Mouse (Mus musculus) embryonic facial prominence, embryonic 15.5 days (tissue): ENCODE results near the gene Slc22a20. TPM values are rescaled to one million over a fixed set of nuclear protein-coding genes. Genes with fewer than 3 reads are reported as not detected.
A peak's percentile ranks its signal among the peaks of the same experiment; 100 is the strongest.

Source experiments
- ATAC-seq: fragments of 200-750 bp; cut with Nextera tagmentation; 2 replicates; pipeline ENCODE4 v1.8.0; 2017; ENCODE audit warnings: low read depth, moderate TSS enrichment; ENCODE audit not compliant: insufficient number of reproducible peaks, low FRiP score, low TSS enrichment
- H3K27ac ChIP-seq: fragments of 300-500 bp; sonication (generic); replicated peaks from 2 replicates; pipeline ENCODE4 v1.5.1; 2015; ENCODE audit warnings: mild to moderate bottlenecking, inconsistent platforms
- H3K27me3 ChIP-seq: fragments of 300-500 bp; sonication (generic); 2 replicates; pipeline ENCODE4 v1.6.1; 2015; ENCODE audit warnings: inconsistent platforms
- H3K36me3 ChIP-seq: fragments of 300-500 bp; sonication (generic); 2 replicates; pipeline ENCODE4 v1.6.1; 2015; ENCODE audit warnings: mild to moderate bottlenecking, inconsistent platforms
- H3K4me1 ChIP-seq: fragments of 300-500 bp; sonication (generic); 2 replicates; pipeline ENCODE4 v1.6.1; 2015; ENCODE audit warnings: inconsistent platforms
- H3K4me2 ChIP-seq: fragments of 300-500 bp; sonication (generic); replicated peaks from 2 replicates; pipeline ENCODE4 v1.6.1; 2015; ENCODE audit warnings: mild to moderate bottlenecking, inconsistent platforms
- H3K4me3 ChIP-seq: fragments of 300-500 bp; sonication (generic); replicated peaks from 2 replicates; pipeline ENCODE4 v1.5.1; 2015; ENCODE audit warnings: mild to moderate bottlenecking, inconsistent platforms
- H3K9ac ChIP-seq: fragments of 300-500 bp; sonication (generic); 2 replicates; pipeline ENCODE4 v1.6.1; 2015; ENCODE audit warnings: inconsistent platforms
- H3K9me3 ChIP-seq: fragments of 300-500 bp; sonication (generic); replicated peaks from 2 replicates; pipeline ENCODE4 v1.6.1; 2016; ENCODE audit warnings: inconsistent platforms
- WGBS: fragments of 180-500 bp; shearing (Covaris S2); methylation state at CpG from one replicate; pipeline ENCODE4 v1.1.7; 2015; 5-methylcytosine and 5-hydroxymethylcytosine counted together
- polyA plus RNA-seq: library from polyadenylated mRNA; unstranded; fragments of >200 nt; fragmentation: Nextera tagmentation; extraction: Ambion mirVana; gene quantifications from 2 replicates; pipeline ENCODE4 v1.2.1, GENCODE M21; 2015

The Slc22a20 gene
- polyA plus RNA-seq, 1 experiment from 2014 or later, result not detected

DNA sequence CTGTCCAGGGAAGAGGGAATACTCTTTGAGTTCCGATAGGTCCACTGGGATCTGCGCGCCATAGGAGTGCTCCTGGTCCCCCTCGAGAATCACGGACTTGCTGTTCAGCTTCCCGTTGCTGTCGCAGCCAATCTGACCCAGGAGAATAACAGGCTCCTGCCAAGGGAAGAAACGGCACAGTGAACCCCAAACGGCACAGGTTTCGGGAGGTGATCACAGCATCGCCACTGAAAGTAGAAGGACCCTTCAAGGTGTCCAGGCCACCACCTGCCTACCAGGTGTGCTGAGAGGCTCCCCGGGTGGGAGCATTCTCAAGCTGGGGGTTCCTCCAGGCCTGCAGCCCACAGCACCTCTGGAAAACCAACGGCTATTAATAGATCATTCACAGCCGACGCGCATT, 34.3 kb downstream of the Slc22a20 start:
- Histone ChIP-seq H3K27me3 (no peaks in the 10 kb centered on the region), H3K9ac (no peak overlapping the region), H3K9me3 (no peaks in the 10 kb centered on the region), H3K4me1 (peaks cover 34% of the 10 kb centered on the region), H3K27ac (peak overlapping the region; percentile 84; the same call in 1 of the 2 replicates), H3K4me3 (no peak overlapping the region), H3K4me2 (no peak overlapping the region), H3K36me3 (peaks cover 57% of the 10 kb centered on the region)
- 82% methylated on average over 16 of the region's 16 CpGs for WGBS
- ATAC-seq, result no peak

DNA sequence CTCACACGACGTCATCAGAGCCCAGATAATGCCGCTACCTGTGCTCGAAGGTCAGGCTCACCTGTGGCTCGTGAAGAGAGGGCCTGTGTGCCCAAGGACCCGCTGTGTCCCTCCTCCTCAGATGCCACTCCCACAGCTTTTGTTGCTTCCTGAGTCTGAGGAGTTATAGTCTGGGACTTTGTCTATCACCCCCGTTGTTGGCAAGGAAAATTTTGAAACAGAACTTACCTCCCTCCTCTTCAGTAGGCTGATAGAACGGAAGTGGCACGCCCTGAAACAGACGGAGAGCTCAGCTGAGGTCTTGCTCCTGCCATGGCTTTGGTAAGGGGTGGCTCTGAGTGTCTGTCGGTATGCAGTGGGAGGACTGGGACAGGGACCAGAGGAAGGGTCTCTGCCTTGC, 35.7 kb downstream of the Slc22a20 start:
- WGBS, result 91% methylated on average over 11 of the region's 11 CpGs
- Histone ChIP-seq H3K4me1 (peaks cover 30% of the 10 kb centered on the region), H3K4me2 (no peak overlapping the region), H3K36me3 (peaks cover 62% of the 10 kb centered on the region), H3K27ac (no peak overlapping the region), H3K9ac (no peak overlapping the region), H3K9me3 (no peaks in the 10 kb centered on the region), H3K27me3 (no peaks in the 10 kb centered on the region), H3K4me3 (no peak overlapping the region)
- no peak for ATAC-seq

DNA sequence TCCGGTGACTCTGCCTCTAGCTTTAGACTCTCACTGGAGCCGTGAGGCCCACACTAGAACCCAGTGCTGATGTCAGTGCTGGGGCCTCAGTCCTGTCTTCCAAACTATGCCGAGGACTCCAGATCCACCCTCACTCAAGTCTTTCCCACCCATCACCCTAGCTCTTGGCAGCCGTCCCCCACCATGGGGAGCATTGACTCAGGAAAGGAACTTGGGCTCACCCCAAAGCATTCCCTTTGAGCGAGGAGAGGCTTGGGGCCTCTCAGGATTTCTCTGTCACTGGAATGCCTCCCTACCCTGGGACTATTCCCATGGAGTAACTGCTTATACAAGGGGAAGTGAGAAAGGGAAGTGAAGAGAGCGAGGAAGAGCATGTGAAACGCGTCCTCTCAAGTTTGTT, 40.1 kb downstream of the Slc22a20 start:
- no peak overlapping the region for H3K9ac ChIP-seq
- H3K27ac ChIP-seq, result peak overlapping the region; percentile 63

DNA sequence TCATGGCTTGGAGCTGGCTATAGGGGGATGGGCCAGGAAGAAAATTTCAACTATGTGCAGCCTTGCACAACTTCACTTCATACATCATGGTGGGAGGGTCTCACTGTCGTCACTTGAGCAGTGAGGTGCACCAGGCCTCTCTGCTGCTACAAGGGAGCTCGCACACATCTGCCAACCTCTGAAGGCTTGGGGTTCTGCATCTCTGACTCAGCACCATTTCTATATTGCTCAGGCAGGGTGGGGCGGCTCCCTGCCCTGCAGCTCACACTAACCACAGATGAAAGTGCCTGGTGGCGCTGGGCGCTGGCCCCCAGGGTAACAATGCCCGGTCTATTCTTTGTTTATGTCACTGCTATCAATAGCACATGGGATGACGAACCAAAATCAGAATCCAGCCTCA, 40.9 kb downstream of the Slc22a20 start:
- H3K4me1 ChIP-seq, result peaks cover 27% of the 10 kb centered on the region
- no peak for ATAC-seq
- H3K4me3 ChIP-seq, result no peak overlapping the region
- no peaks in the 10 kb centered on the region for H3K27me3 ChIP-seq
- peak overlapping the region; percentile 61 for H3K27ac ChIP-seq
- H3K4me2 ChIP-seq, result no peak overlapping the region
- peaks cover 53% of the 10 kb centered on the region for H3K36me3 ChIP-seq
- WGBS, result 47% methylated on average over 7 of the region's 7 CpGs
- no peaks in the 10 kb centered on the region for H3K9me3 ChIP-seq
- H3K9ac ChIP-seq, result no peak overlapping the region

More for the DNA sequence above, 40.1 kb downstream of the Slc22a20 start:
- H3K36me3 ChIP-seq, result peaks cover 62% of the 10 kb centered on the region
- H3K4me3 ChIP-seq, result no peak overlapping the region
- H3K27me3 ChIP-seq, result no peaks in the 10 kb centered on the region
- no peak overlapping the region for H3K4me2 ChIP-seq
- no peak for ATAC-seq
- H3K9me3 ChIP-seq, result no peaks in the 10 kb centered on the region
- 75% methylated on average over 8 of the region's 8 CpGs for WGBS
- peaks cover 19% of the 10 kb centered on the region for H3K4me1 ChIP-seq

DNA sequence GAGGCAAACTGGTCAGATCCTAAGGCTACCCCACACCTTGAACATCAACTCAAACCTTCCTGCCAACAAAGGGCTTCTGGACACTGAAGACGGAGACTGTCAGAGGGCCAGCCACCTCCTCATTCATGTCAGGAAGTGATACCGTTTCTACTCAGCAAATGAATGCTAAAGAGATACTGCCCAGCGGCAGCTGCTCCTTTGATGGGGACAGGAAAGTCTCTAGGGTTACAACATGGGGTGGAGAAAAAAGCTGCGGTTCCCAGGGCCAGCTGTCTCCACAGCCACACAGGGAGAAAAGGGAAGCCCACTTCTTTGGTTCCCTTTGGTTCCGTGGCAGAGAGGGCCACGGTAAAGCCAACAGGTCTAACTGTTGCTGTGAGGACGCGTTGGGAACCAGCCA, 41.8 kb downstream of the Slc22a20 start:
- H3K27me3 ChIP-seq, result no peaks in the 10 kb centered on the region
- no peak overlapping the region for H3K4me3 ChIP-seq
- H3K4me2 ChIP-seq, result no peak overlapping the region
- no peak overlapping the region for H3K9ac ChIP-seq
- ATAC-seq, result no peak
- 0 out of 2 replicates have a peak overlapping the region, but pooled peaks have one; percentile 23 for H3K27ac ChIP-seq
- peaks cover 46% of the 10 kb centered on the region for H3K36me3 ChIP-seq
- H3K9me3 ChIP-seq, result no peaks in the 10 kb centered on the region
- peaks cover 34% of the 10 kb centered on the region for H3K4me1 ChIP-seq
- whole genome bisulfite sequencing, result 76% methylated on average over 8 of the region's 8 CpGs

DNA sequence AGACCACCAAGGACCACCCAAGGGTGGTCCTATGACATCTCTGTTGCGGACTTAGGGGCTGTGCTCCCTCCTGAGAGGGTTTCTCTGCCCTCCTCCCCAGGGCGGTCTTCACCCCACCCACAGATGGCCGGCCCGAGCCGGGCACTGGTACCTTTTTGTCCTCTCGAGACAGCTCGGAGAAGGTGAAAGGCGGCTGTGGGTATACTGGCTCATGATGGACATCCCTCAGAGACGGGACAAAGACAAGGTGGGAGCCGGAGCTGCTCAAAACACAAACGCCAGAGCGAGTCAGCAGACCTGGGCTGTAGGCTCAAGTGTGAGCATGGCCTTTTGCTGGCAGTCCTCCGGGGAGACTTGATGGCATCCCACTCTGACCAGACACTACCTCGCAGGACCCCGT, 42.5 kb downstream of the Slc22a20 start:
- Histone ChIP-seq H3K27me3 (no peaks in the 10 kb centered on the region), H3K4me2 (no peak overlapping the region), H3K4me1 (peaks cover 37% of the 10 kb centered on the region), H3K36me3 (peaks cover 39% of the 10 kb centered on the region), H3K27ac (no peak overlapping the region), H3K9me3 (no peaks in the 10 kb centered on the region), H3K4me3 (no peak overlapping the region), H3K9ac (no peak overlapping the region)
- 91% methylated on average over 15 of the region's 15 CpGs for WGBS
- no peak for ATAC-seq

DNA sequence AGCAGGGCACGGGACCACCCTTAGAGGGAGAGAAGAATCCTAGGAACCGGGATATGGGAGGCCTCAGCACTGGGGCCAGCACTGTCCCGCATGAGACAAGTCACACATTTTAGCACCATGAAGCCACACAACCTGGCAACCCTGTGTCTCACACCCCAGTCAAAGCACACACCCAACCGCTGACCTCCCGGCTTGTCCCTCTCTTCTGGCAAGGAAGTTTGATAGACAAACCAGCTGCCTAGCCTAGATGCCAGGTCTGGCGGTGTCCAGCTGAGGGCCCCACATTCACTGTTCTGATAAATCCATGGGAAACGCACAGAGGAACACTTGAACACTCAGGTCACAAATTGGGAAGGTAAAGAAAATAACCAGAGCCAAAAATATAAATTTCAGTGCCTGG, 43.4 kb downstream of the Slc22a20 start:
- Histone ChIP-seq H3K9me3 (no peaks in the 10 kb centered on the region), H3K4me3 (no peak overlapping the region), H3K4me2 (no peak overlapping the region), H3K27me3 (no peaks in the 10 kb centered on the region), H3K4me1 (peaks cover 45% of the 10 kb centered on the region), H3K36me3 (peaks cover 32% of the 10 kb centered on the region), H3K9ac (no peak overlapping the region), H3K27ac (no peak overlapping the region)
- WGBS, result 91% methylated on average over 7 of the region's 7 CpGs
- no peak for ATAC-seq

DNA sequence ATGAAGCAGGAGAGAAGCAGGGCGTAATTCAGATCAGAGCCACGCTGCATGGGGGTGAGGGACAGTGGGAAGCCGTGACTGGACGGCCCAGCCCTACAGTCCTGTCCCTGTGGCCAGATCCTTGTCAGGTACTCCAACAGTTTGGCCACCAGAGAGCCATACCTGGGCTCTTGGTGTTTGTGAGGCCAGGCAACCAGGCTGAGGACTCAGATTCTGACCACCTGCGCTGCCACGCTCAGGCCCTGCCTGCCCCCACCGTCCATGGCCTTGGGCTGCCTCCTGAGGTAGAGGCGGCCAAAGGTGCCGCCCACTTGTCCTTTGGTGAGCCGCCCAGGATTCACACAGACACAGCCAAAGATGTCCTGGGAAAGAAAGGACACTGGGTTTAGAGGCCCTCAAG, 45.3 kb downstream of the Slc22a20 start:
- no peak overlapping the region for H3K4me2 ChIP-seq
- no peaks in the 10 kb centered on the region for H3K27me3 ChIP-seq
- H3K27ac ChIP-seq, result peak overlapping the region; percentile 85
- no peak overlapping the region for H3K9ac ChIP-seq
- no peak overlapping the region for H3K4me3 ChIP-seq
- H3K36me3 ChIP-seq, result peaks cover 22% of the 10 kb centered on the region
- WGBS, result 85% methylated on average over 10 of the region's 10 CpGs
- no peak for ATAC-seq
- H3K9me3 ChIP-seq, result no peaks in the 10 kb centered on the region
- peaks cover 52% of the 10 kb centered on the region for H3K4me1 ChIP-seq

DNA sequence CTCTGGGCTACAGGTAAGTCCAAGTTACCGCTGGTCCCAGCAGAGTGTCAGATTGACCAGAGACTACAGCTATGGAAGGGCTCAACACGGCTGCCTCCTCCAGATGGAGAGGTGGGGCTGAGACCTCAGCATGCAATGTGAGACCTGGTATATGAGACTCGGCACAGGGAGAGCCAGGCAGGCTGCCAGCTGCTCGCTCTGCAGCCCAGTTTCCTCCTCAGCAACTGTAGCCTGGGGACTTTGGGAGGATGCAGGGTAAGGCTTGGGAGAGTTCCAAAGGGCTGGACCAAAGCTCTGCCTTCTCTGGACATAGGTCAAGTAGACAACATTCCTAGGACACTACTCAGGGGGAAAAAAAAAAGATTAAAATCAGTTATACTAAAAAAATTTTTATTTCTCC, 45.8 kb downstream of the Slc22a20 start:
- Histone ChIP-seq H3K9ac (no peak overlapping the region), H3K27me3 (no peaks in the 10 kb centered on the region), H3K4me3 (no peak overlapping the region), H3K4me2 (no peak overlapping the region), H3K9me3 (no peaks in the 10 kb centered on the region), H3K4me1 (peaks cover 54% of the 10 kb centered on the region), H3K27ac (peak overlapping the region; percentile 85), H3K36me3 (peaks cover 22% of the 10 kb centered on the region)
- 45% methylated on average over 4 of the region's 4 CpGs for WGBS
- ATAC-seq, result peak; percentile 58; the same call in 1 of the 2 replicates

DNA sequence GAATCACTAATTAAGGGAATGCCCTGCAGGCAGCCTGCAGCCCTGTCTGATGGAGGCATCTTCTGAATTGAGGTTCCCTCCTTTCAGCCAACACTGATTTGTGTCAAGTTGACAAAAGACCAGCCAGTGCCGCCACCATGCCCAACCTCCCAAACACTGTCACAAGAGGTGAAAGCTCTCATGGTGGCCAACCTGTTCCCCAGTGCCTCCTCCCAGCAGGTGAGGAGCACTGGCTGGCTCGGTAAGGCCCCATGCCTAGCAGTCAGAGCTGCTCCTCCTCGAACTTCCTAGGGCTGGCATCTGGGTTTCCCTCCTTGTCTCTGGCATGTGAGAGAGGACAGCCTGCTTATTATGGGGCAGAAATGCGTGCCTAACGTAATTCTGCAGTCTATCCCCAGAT, 46.2 kb downstream of the Slc22a20 start:
- no peaks in the 10 kb centered on the region for H3K27me3 ChIP-seq
- no peaks in the 10 kb centered on the region for H3K9me3 ChIP-seq
- peaks cover 53% of the 10 kb centered on the region for H3K4me1 ChIP-seq
- H3K4me3 ChIP-seq, result no peak overlapping the region
- 54% methylated on average over 5 of the region's 5 CpGs for WGBS
- H3K4me2 ChIP-seq, result no peak overlapping the region
- peaks cover 22% of the 10 kb centered on the region for H3K36me3 ChIP-seq
- H3K9ac ChIP-seq, result no peak overlapping the region
- ATAC-seq, result no peak
- H3K27ac ChIP-seq, result peak overlapping the region; percentile 85

DNA sequence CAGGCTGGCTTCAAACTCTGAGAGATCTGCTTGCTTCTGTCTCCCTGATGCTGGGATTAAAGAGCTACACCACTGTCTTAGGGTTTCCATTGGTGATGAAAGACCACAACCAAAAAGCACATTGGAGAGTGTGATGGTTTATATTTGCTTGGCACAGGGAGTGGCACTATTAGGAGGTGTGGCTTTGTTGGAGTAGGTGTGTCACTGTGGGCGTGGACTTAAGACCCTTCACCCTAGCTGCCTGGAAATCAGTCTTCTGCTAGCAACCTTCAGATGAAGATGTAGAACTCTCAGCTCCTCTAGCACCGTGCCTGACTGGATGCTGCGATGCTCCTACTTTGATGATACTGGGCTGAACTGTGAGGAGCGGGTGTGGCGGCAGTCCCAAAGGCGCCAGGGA, 47.4 kb downstream of the Slc22a20 start:
- Histone ChIP-seq H3K27me3 (no peaks in the 10 kb centered on the region), H3K4me3 (no peak overlapping the region), H3K4me1 (peaks cover 46% of the 10 kb centered on the region), H3K9me3 (no peaks in the 10 kb centered on the region), H3K9ac (no peak overlapping the region), H3K36me3 (peaks cover 18% of the 10 kb centered on the region), H3K4me2 (no peak overlapping the region), H3K27ac (0 out of 2 replicates have a peak overlapping the region, but pooled peaks have one; percentile 4)
- WGBS, result 91% methylated on average over 6 of the region's 6 CpGs
- ATAC-seq, result no peak

DNA sequence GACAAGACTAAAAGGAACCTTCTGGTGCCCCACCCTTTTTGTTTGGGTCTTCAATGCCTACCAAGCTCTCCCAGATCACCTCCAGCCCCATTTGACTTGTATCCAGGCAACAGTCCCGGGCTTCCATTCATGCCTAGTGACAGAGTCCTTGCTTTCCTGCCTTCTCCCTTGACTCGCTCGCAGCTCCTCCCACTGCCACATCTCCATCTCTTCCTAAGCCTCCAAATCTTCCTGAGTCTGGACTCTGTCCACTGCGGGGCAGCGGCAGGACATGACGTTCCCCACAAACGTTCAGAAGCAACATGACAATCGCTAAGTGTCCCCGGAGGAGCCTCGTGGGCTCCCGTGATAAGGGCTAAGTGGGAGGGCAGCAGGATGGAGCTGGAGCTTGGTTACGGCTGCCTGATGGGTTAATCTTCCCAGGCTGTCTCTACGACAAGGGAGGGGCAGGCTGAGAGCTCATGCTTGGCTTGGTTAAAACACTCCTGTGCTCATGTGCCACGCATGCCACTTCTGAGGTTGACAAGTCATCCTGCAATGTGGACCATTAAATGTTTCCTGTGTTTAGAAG, 48.0 kb downstream of the Slc22a20 start:
- Histone ChIP-seq H3K27me3 (no peaks in the 10 kb centered on the region), H3K4me1 (peaks cover 46% of the 10 kb centered on the region), H3K9ac (no peak overlapping the region), H3K9me3 (no peaks in the 10 kb centered on the region), H3K36me3 (peaks cover 12% of the 10 kb centered on the region), H3K27ac (0 out of 2 replicates have a peak overlapping the region, but pooled peaks have one; percentile 4), H3K4me2 (no peak overlapping the region), H3K4me3 (no peak overlapping the region)
- WGBS, result 40% methylated on average over 14 of the region's 14 CpGs
- ATAC-seq, result no peak
